Mouse (Mus musculus) adrenal gland, postnatal 36 days (tissue): ENCODE results near the gene 1700024B05Rik. TPM values are rescaled to one million over a fixed set of nuclear protein-coding genes. Genes with fewer than 3 reads are reported as not detected.
"Not testable (repeated sequence)": the region's sequence is repeated elsewhere in the genome, so short reads cannot be mapped to it uniquely, and the experiment has no call there.

ENCODE experiments used
- DNase-seq, 2 experiments: peaks; one replicate each; pipeline ENCODE4 v3.0.0; 2021; ENCODE audit warnings: mixed read lengths in 1 of 2
- long read RNA-seq, 2 experiments: library from polyadenylated mRNA; stranded (forward); transcript quantifications; one replicate each; pipeline ENCODE4 v2.0.0; 2021; ENCODE audit warnings: borderline sequencing depth in 2 of 2
- total RNA-seq, 2 experiments: library from RNA; stranded (reverse); gene quantifications; 2 replicates each; pipeline ENCODE4 v1.2.3; 2021

Gene 1700024B05Rik
- not detected for total RNA-seq
- long read RNA-seq, experiment 1 = 0 reads
- long read RNA-seq, experiment 2 = 0 reads

GRCm38 (mm10) chr14:41943695-41944094 lies at the start of gene 1700024B05Rik:
Gene 1700024B05Rik (plus strand): TSS chr14:41943995.
- DNase-seq = not testable (repeated sequence)

GRCm38 (mm10) chr14:41907190-41907589 lies 36.6 kb upstream of the 1700024B05Rik start, which contains the start of gene Gm7980:
Gene Gm7980 (minus strand): TSS chr14:41907290.
- DNase-seq = not testable (repeated sequence)

GRCm38 (mm10) chr14:41924649-41925048 lies 19.1 kb upstream of the 1700024B05Rik start, which contains the start of gene 1700049E17Rik1:
Gene 1700049E17Rik1 (plus strand): TSS chr14:41924949.
- not testable (repeated sequence) for DNase-seq

GRCm38 (mm10) chr14:41964095-41964494 lies 20.3 kb downstream of the 1700024B05Rik start:
- not testable (repeated sequence) for DNase-seq

- not testable (repeated sequence) for DNase-seq
Measured at GRCm38 (mm10) chr14:41967827-41968226, 24.0 kb downstream of the 1700024B05Rik start, which contains the start of gene Gm6401. Gene Gm6401 (minus strand): TSS chr14:41967927.

- not testable (repeated sequence) for DNase-seq
Measured at GRCm38 (mm10) chr14:41968596-41968995, 24.8 kb downstream of the 1700024B05Rik start.

- not testable (repeated sequence) for DNase-seq
Measured at GRCm38 (mm10) chr14:41983225-41983624, 39.4 kb downstream of the 1700024B05Rik start, which contains the start of gene Gm3543. Gene Gm3543 (minus strand): TSS chr14:41983325.

Other genes starting within 250 kb of the 1700024B05Rik start
- not detected for gene Gm8068, start 242.1 kb upstream of the 1700024B05Rik start, total RNA-seq
- not detected for gene Gm7929, start 193.4 kb upstream of the 1700024B05Rik start, total RNA-seq
- gene Gm47189, start 171.6 kb upstream of the 1700024B05Rik start, total RNA-seq = not detected
- gene Gm7980, start 36.7 kb upstream of the 1700024B05Rik start, total RNA-seq = not detected
- gene 1700049E17Rik1, start 19.0 kb upstream of the 1700024B05Rik start, total RNA-seq = not detected
- not detected for gene Gm6401, start 23.9 kb downstream of the 1700024B05Rik start, total RNA-seq
- not detected for gene Gm3543, start 39.3 kb downstream of the 1700024B05Rik start, total RNA-seq
- gene Gm7951, start 173.4 kb downstream of the 1700024B05Rik start, total RNA-seq = not detected
- not detected for gene Gm17027, start 218.6 kb downstream of the 1700024B05Rik start, total RNA-seq
- gene Gm3573, start 246.8 kb downstream of the 1700024B05Rik start, total RNA-seq = not detected